25 mouse cellular contexts compared by ENCODE assay signal in the genomic region with DNA sequence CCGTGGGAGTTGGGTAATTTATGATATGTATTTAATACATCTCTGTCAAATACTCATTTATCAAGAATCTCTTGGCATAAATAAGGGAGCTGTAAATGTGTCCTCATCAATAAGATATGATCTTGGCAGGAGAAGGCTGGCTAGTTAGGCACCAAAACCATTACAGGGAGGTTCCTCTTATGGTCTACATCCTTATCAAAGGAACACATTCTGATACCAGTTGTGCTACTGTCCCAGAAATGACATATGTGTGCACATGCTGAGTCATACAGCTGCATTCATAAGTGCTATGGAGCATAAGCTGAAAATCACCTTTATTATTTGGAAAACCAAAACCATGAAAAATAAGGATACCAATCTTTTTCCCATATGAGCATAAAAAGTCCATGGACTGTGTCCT. TPM values are rescaled to one million over a fixed set of nuclear protein-coding genes. Genes with fewer than 3 reads are reported as not detected.
DNase-seq lines count a peak whose midpoint lies in the region; ATAC-seq and TF ChIP-seq lines count a peak whose summit lies in the region.
"Had no signal": no experiment of that assay in that cellular context is flagged by ENCODE, and none has a peak within 500 bp of the region (broad histone marks: within the 10 kb centered on the region; RNA-seq: fewer than 3 reads in every experiment).

No protein-coding gene starts in this region.

- TF ChIP-seq CTCF in MEL (IDR thresholded peaks at IDR 0.05 in 2 of 3, conservative IDR thresholded peaks at IDR 0.05 in 1 of 3; ENCODE audit: control insufficient read depth in 1 of 3, insufficient read depth in 1 of 3, low read depth in 2 of 3, low read length in 3 of 3, poor library complexity in 1 of 3, severe bottlenecking in 1 of 3): no peak
- TF ChIP-seq CTCF in embryonic fibroblast, embryonic 13.5 days (IDR thresholded peaks at IDR 0.05; ENCODE audit: borderline replicate concordance, insufficient read depth, low read length): no peak
- TF ChIP-seq CTCF in hindbrain, postnatal 0 days (IDR thresholded peaks at IDR 0.05; ENCODE audit: low read depth): no peak

- H3K79me2 ChIP-seq in MEL (ENCODE audit: control insufficient read depth, insufficient read depth, low read length, poor library complexity): no peaks in the 10 kb centered on the region

- H3K36me3 ChIP-seq in MEL (ENCODE audit: control insufficient read depth in 1 of 2, insufficient read depth in 2 of 2, low read length in 2 of 2): 0 out of 4 replicates have a peak, but pooled peaks cover 0 to 2% of the 10 kb centered on the region in 2 experiments
- no peaks in the 10 kb centered on the region for H3K36me3 ChIP-seq in hindbrain, postnatal 0 days (ENCODE audit: insufficient read depth, low read length)
- H3K36me3 ChIP-seq: G1E had no signal

- H3K4me3 ChIP-seq in MEL (ENCODE audit: control insufficient read depth in 1 of 2, insufficient read depth in 1 of 2, low read depth in 2 of 2, low read length in 2 of 2): no peak overlapping the region
- no peak overlapping the region for H3K4me3 ChIP-seq in embryonic fibroblast, embryonic 13.5 days (ENCODE audit: insufficient read depth, low read length)
- H3K4me3 ChIP-seq in hindbrain, postnatal 0 days (ENCODE audit: low read length): no peak overlapping the region

- TF ChIP-seq POLR2A in MEL (IDR thresholded peaks at IDR 0.05; ENCODE audit: control insufficient read depth in 1 of 2, insufficient read depth in 1 of 2, low read depth in 1 of 2, low read length in 2 of 2, poor library complexity in 1 of 2): no peak
- no peak for TF ChIP-seq POLR2A in embryonic fibroblast, embryonic 13.5 days (IDR thresholded peaks at IDR 0.05; ENCODE audit: low read depth, low read length)

- no peak for TF ChIP-seq RAD21 in MEL (IDR thresholded peaks at IDR 0.05; ENCODE audit: low read depth, low read length)

- peak; percentile 58 to 60 for TF ChIP-seq EP300 in MEL (IDR thresholded peaks at IDR 0.05; ENCODE audit: low read depth in 1 of 2, low read length in 2 of 2)

- no peaks in the 10 kb centered on the region for H3K9me3 ChIP-seq in MEL (replicated peaks; ENCODE audit: insufficient read depth, low read length)
- no peaks in the 10 kb centered on the region for H3K9me3 ChIP-seq in hindbrain, postnatal 0 days (ENCODE audit: low read length)
- H3K9me3 ChIP-seq: G1E had no signal

- H3K4me1 ChIP-seq in MEL (ENCODE audit: control insufficient read depth in 1 of 2, insufficient read depth in 2 of 2, low read length in 2 of 2): no peaks in the 10 kb centered on the region
- H3K4me1 ChIP-seq in embryonic fibroblast, embryonic 13.5 days (ENCODE audit: control insufficient read depth, insufficient read depth, low read length): no peaks in the 10 kb centered on the region
- no peaks in the 10 kb centered on the region for H3K4me1 ChIP-seq in hindbrain, postnatal 0 days (ENCODE audit: insufficient read depth, low read length)

- H3K27me3 ChIP-seq in MEL (ENCODE audit: control insufficient read depth in 1 of 2, insufficient read depth in 2 of 2, low read length in 2 of 2): no peaks in the 10 kb centered on the region
- H3K27me3 ChIP-seq in hindbrain, postnatal 0 days (ENCODE audit: insufficient read depth, low read length): no peaks in the 10 kb centered on the region
- H3K27me3 ChIP-seq: CH12.LX had no signal

- H3K27ac ChIP-seq in MEL (ENCODE audit: control insufficient read depth, low read depth, low read length): no peak overlapping the region
- peak overlapping the region; percentile 40; the same call in 1 of the 2 replicates for H3K27ac ChIP-seq in embryonic fibroblast, embryonic 13.5 days (ENCODE audit: insufficient read depth, low read length)
- no peak overlapping the region for H3K27ac ChIP-seq in hindbrain, postnatal 0 days

- peak; percentile 47 for DNase-seq in MEL (ENCODE audit: low read depth, low spot score)
- no peak for DNase-seq in kidney, postnatal 4 days
- DNase-seq in hindbrain, postnatal 0 days (ENCODE audit: low spot score): no peak
- DNase-seq: adrenal gland, adult 2 months; adrenal gland, adult 8-10 months; adrenal gland, postnatal 10 days; adrenal gland, postnatal 14 days; adrenal gland, postnatal 25 days; adrenal gland, postnatal 36 days; B cell, adult 2 months; cerebellum, adult 11 months; cerebellum, adult 11-12 months; cerebellum, adult 18-20 months; cerebellum, adult 2 months had no signal

- no peak for ATAC-seq in hindbrain, postnatal 0 days
- ATAC-seq: activated CD4-positive, CD25-positive, alpha-beta regulatory T cell, adult 4 months; CD4-positive, CD25-positive, alpha-beta regulatory T cell, adult 4 months; Patski had no signal

- no peak overlapping the region for H3K4me2 ChIP-seq in hindbrain, postnatal 0 days (ENCODE audit: low read depth, low read length)

- no peak overlapping the region for H3K9ac ChIP-seq in MEL (ENCODE audit: control insufficient read depth, low read depth, low read length, poor library complexity, severe bottlenecking)
- no peak overlapping the region for H3K9ac ChIP-seq in hindbrain, postnatal 0 days (replicated peaks; ENCODE audit: low read length)

- 63% methylated on average over 1 of the region's 1 CpGs for WGBS in hindbrain, postnatal 0 days

TF ChIP-seq in MEL, 35 proteins besides CTCF, POLR2A, EP300 and RAD21:
- no peak for TF ChIP-seq ELF1 (IDR thresholded peaks at IDR 0.05; ENCODE audit: low read depth, low read length)
- no peak for TF ChIP-seq E2F4 (IDR thresholded peaks at IDR 0.05; ENCODE audit: borderline replicate concordance, low read depth, low read length)
- TF ChIP-seq MEF2A (IDR thresholded peaks at IDR 0.05; ENCODE audit: extremely low read depth, insufficient replicate concordance, low read depth, low read length, poor library complexity, severe bottlenecking): no peak
- no peak for TF ChIP-seq MAX (IDR thresholded peaks at IDR 0.05; ENCODE audit: low read length)
- TF ChIP-seq RCOR1 (IDR thresholded peaks at IDR 0.05; ENCODE audit: low read depth, low read length): no peak
- TF ChIP-seq NRF1 (IDR thresholded peaks at IDR 0.05; ENCODE audit: insufficient read depth, low read depth, low read length, poor library complexity, severe bottlenecking): no peak
- no peak for TF ChIP-seq NELFE (IDR thresholded peaks at IDR 0.05; ENCODE audit: low read depth, low read length)
- TF ChIP-seq ETS1 (IDR thresholded peaks at IDR 0.05; ENCODE audit: low read depth, low read length): peak; percentile 78
- no peak for TF ChIP-seq USF1 (IDR thresholded peaks at IDR 0.05; ENCODE audit: low read depth, low read length)
- TF ChIP-seq JUND (IDR thresholded peaks at IDR 0.05; ENCODE audit: low read depth, low read length): no peak
- TF ChIP-seq TCF12 (IDR thresholded peaks at IDR 0.05; ENCODE audit: low read depth, low read length): peak; percentile 26; the same call in 1 of the 2 replicates
- peak; percentile 71 for TF ChIP-seq GATA1 (IDR thresholded peaks at IDR 0.05; ENCODE audit: low read depth, low read length)
- no peak for TF ChIP-seq SMC3 (IDR thresholded peaks at IDR 0.05; ENCODE audit: low read depth, low read length)

RNA-seq across cellular contexts. Expression of gene Lipn, which starts 3.6 kb away (rescaled TPM):
- not detected in 2 replicates for total RNA-seq in MEL (2012; rRNA removed)
- not detected for polyA plus RNA-seq in MEL (2012; ENCODE audit: insufficient read depth in 1 of 2, insufficient read length in 2 of 2, low read depth in 1 of 2, low replicate concordance in 2 of 2, missing spikeins in 1 of 2)
- not detected in 2 replicates for polyA plus RNA-seq in embryonic fibroblast, embryonic 13.5 days (2011; ENCODE audit: insufficient read length, low read depth, missing spikeins)
- total RNA-seq in hindbrain, postnatal 0 days (2014; rRNA removed): not detected in 2 replicates
- not detected in 2 replicates for polyA plus RNA-seq in hindbrain, postnatal 0 days (2015; fragmentation: Nextera tagmentation; extraction: Ambion mirVana)
- total RNA-seq: adrenal gland, adult 18-20 months; adrenal gland, postnatal 10 days; adrenal gland, postnatal 14 days; adrenal gland, postnatal 4 days; CH12.LX; ES-E14; G1E had no signal
- polyA plus RNA-seq: activated CD4-positive, CD25-positive, alpha-beta regulatory T cell, adult 4 months; adrenal gland, adult 2 months; brain, embryonic 14.5 days; CD4-positive, CD25-positive, alpha-beta regulatory T cell, adult 4 months; cerebellum, adult 2 months; G1E; Patski had no signal

RNA-seq across cellular contexts. Expression of gene Lipm, which starts 37.2 kb away (rescaled TPM):
- total RNA-seq in MEL (2012; rRNA removed): not detected in 2 replicates
- polyA plus RNA-seq in MEL (2012; ENCODE audit: insufficient read depth in 1 of 2, insufficient read length in 2 of 2, low read depth in 1 of 2, low replicate concordance in 2 of 2, missing spikeins in 1 of 2): not detected
- polyA plus RNA-seq in embryonic fibroblast, embryonic 13.5 days (2011; ENCODE audit: insufficient read length, low read depth, missing spikeins): 0.25 TPM in 1 of 2 replicates, not detected in the other
- total RNA-seq in hindbrain, postnatal 0 days (2014; rRNA removed): 0.16 TPM in 1 of 2 replicates, not detected in the other
- polyA plus RNA-seq in hindbrain, postnatal 0 days (2015; fragmentation: Nextera tagmentation; extraction: Ambion mirVana): not detected in 2 replicates
- total RNA-seq: adrenal gland, adult 18-20 months; adrenal gland, adult 2 months; adrenal gland, adult 8-10 months; adrenal gland, postnatal 10 days; adrenal gland, postnatal 14 days; adrenal gland, postnatal 25 days; adrenal gland, postnatal 36 days; CH12.LX; G1E had no signal
- polyA plus RNA-seq: activated CD4-positive, CD25-positive, alpha-beta regulatory T cell, adult 4 months; adrenal gland, adult 2 months; C2C12; cerebellum, adult 2 months; G1E; Patski had no signal

RNA-seq across cellular contexts. Expression of gene Lipk, which starts 55.5 kb away (rescaled TPM):
- not detected in 2 replicates for total RNA-seq in MEL (2012; rRNA removed)
- polyA plus RNA-seq in MEL (2012; ENCODE audit: insufficient read depth in 1 of 2, insufficient read length in 2 of 2, low read depth in 1 of 2, low replicate concordance in 2 of 2, missing spikeins in 1 of 2): not detected
- not detected in 2 replicates for polyA plus RNA-seq in embryonic fibroblast, embryonic 13.5 days (2011; ENCODE audit: insufficient read length, low read depth, missing spikeins)
- total RNA-seq in hindbrain, postnatal 0 days (2014; rRNA removed): not detected in 2 replicates
- 0.06 and 0.14 TPM in 2 replicates for polyA plus RNA-seq in hindbrain, postnatal 0 days (2015; fragmentation: Nextera tagmentation; extraction: Ambion mirVana)
- total RNA-seq: CH12.LX, ES-E14 had no signal
- polyA plus RNA-seq: activated CD4-positive, CD25-positive, alpha-beta regulatory T cell, adult 4 months; adrenal gland, adult 2 months; brain, embryonic 14.5 days; C2C12; CD4-positive, CD25-positive, alpha-beta regulatory T cell, adult 4 months; cerebellum, adult 2 months; G1E; Patski had no signal
